Mouse (Mus musculus) midbrain, embryonic 13.5 days (tissue): ENCODE measurements around the gene Cks1b. TPM values are rescaled to one million over a fixed set of nuclear protein-coding genes. Genes with fewer than 3 reads are reported as not detected.

Source experiments
- ATAC-seq: fragments of 200-750 bp; cut with Nextera tagmentation; 2 replicates; pipeline ENCODE4 v1.8.0; 2017; ENCODE audit warnings: mild to moderate bottlenecking, moderate TSS enrichment, moderate library complexity
- H3K27ac ChIP-seq: fragments of 300-500 bp; sonication (generic); 2 replicates; pipeline ENCODE4 v1.5.1; 2015; ENCODE audit warnings: inconsistent platforms, mild to moderate bottlenecking, moderate library complexity
- H3K27me3 ChIP-seq: fragments of 300-500 bp; sonication (generic); 2 replicates; pipeline ENCODE4 v1.6.1; 2015; ENCODE audit warnings: mild to moderate bottlenecking, inconsistent platforms
- H3K36me3 ChIP-seq: fragments of 300-500 bp; sonication (generic); 2 replicates; pipeline ENCODE4 v1.6.1; 2015; ENCODE audit warnings: mild to moderate bottlenecking, inconsistent platforms
- H3K4me1 ChIP-seq: fragments of 300-500 bp; sonication (generic); replicated peaks from 2 replicates; pipeline ENCODE4 v1.6.1; 2015; ENCODE audit warnings: inconsistent platforms
- H3K4me2 ChIP-seq: fragments of 300-500 bp; sonication (generic); replicated peaks from 2 replicates; pipeline ENCODE4 v1.6.1; 2015; ENCODE audit warnings: moderate library complexity, mild to moderate bottlenecking, inconsistent platforms
- H3K4me3 ChIP-seq: fragments of 300-500 bp; sonication (generic); replicated peaks from 2 replicates; pipeline ENCODE4 v1.5.1; 2015; ENCODE audit warnings: mild to moderate bottlenecking, inconsistent platforms
- H3K9ac ChIP-seq: fragments of 300-500 bp; sonication (generic); replicated peaks from 2 replicates; pipeline ENCODE4 v1.6.1; 2015; ENCODE audit warnings: mild to moderate bottlenecking, inconsistent platforms
- H3K9me3 ChIP-seq: fragments of 300-500 bp; sonication (generic); 2 replicates; pipeline ENCODE4 v1.6.1; 2016; ENCODE audit warnings: mild to moderate bottlenecking, inconsistent platforms
- WGBS: fragments of 180-500 bp; shearing (Covaris S2); methylation state at CpG from one replicate; pipeline ENCODE4 v1.1.7; 2015; 5-methylcytosine and 5-hydroxymethylcytosine counted together
- polyA plus RNA-seq: library from polyadenylated mRNA; unstranded; fragments of >200 nt; fragmentation: Nextera tagmentation; extraction: Ambion mirVana; gene quantifications from 2 replicates; pipeline ENCODE4 v1.2.1, GENCODE M21; 2015

Cks1b gene
- polyA plus RNA-seq, 1 experiment from 2014 or later: 176 TPM

DNA sequence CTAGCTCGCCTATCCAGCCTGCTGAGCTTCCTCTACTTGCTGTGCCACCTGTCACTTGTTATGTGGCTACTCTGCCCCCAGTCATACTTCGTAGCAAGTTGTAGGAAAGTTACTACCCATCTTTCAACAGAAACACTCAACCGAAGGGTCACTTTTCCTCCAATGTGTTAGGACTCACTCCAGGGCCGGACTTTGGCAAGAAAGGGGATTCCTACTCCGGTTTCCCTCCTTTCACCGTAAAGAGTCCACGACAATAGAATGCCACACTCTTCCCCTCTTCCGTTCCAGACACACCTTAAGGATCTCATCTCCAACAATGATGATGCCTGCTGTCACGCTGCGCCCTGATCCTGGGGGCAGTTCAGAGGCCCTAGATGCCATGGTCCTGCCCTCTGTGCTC is 7.3 kb downstream of the Cks1b start:
- peak overlapping the region; percentile 60 for H3K9ac ChIP-seq
- no peak for ATAC-seq
- WGBS: 79% methylated on average over 10 of the region's 10 CpGs
- H3K9me3 ChIP-seq: no peaks in the 10 kb centered on the region
- H3K36me3 ChIP-seq: peaks cover 41% of the 10 kb centered on the region
- peak overlapping the region; percentile 52 for H3K4me3 ChIP-seq
- peak overlapping the region; percentile 69 for H3K4me2 ChIP-seq
- no peaks in the 10 kb centered on the region for H3K27me3 ChIP-seq
- peaks cover 13% of the 10 kb centered on the region for H3K4me1 ChIP-seq
- peak overlapping the region; percentile 67 for H3K27ac ChIP-seq

DNA sequence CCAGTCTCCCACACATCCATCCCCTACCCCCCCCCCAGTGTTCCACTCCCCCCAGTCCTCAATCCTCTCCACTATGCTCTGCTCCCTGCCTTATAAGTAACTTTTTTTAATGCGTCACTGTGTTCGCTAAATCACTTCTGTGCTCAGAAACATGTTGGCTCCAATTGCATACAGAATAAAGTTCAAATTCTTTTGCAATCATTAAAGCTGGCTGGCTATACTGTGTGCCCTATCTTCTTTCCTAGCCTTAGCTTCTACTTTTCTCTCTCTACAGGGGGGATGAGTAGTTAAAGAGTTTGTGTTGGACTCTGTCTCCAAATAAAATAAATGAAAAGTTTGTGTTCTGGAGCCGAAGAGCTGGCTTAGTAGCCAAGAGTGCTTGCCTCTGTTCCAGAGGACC is 8.5 kb downstream of the Cks1b start:
- H3K9ac ChIP-seq: no peak overlapping the region
- peaks cover 13% of the 10 kb centered on the region for H3K4me1 ChIP-seq
- no peak overlapping the region for H3K27ac ChIP-seq
- H3K9me3 ChIP-seq: no peaks in the 10 kb centered on the region
- WGBS: 94% methylated on average over 3 of the region's 3 CpGs
- H3K4me2 ChIP-seq: no peak overlapping the region
- no peak for ATAC-seq
- H3K27me3 ChIP-seq: no peaks in the 10 kb centered on the region
- peaks cover 41% of the 10 kb centered on the region for H3K36me3 ChIP-seq
- H3K4me3 ChIP-seq: no peak overlapping the region

- 62% methylated on average over 16 of the region's 16 CpGs for WGBS
Observed at GRCm38 (mm10) chr3:89408448-89408847, 9.7 kb downstream of the Cks1b start.

GRCm38 (mm10) chr3:89406887-89407286 is 11.3 kb downstream of the Cks1b start:
- Histone ChIP-seq H3K9me3 (no peaks in the 10 kb centered on the region), H3K36me3 (peaks cover 57% of the 10 kb centered on the region), H3K4me1 (peaks cover 8% of the 10 kb centered on the region), H3K4me3 (no peak overlapping the region), H3K27ac (no peak overlapping the region), H3K4me2 (no peak overlapping the region), H3K9ac (no peak overlapping the region), H3K27me3 (no peaks in the 10 kb centered on the region)
- WGBS: 91% methylated on average over 6 of the region's 6 CpGs
- no peak for ATAC-seq

More at GRCm38 (mm10) chr3:89408448-89408847, 9.7 kb downstream of the Cks1b start:
- no peaks in the 10 kb centered on the region for H3K9me3 ChIP-seq
- no peaks in the 10 kb centered on the region for H3K27me3 ChIP-seq
- peaks cover 42% of the 10 kb centered on the region for H3K36me3 ChIP-seq
- H3K4me1 ChIP-seq: peaks cover 13% of the 10 kb centered on the region
- H3K4me2 ChIP-seq: no peak overlapping the region
- no peak overlapping the region for H3K4me3 ChIP-seq
- no peak for ATAC-seq
- no peak overlapping the region for H3K9ac ChIP-seq
- no peak overlapping the region for H3K27ac ChIP-seq

GRCm38 (mm10) chr3:89402693-89403092 is 15.5 kb downstream of the Cks1b start, which contains the start of gene Lenep:
Gene Lenep (minus strand): TSS chr3:89402793.
- Histone ChIP-seq H3K9ac (no peak within 1 kb of the TSS), H3K27ac (no peak within 1 kb of the TSS), H3K9me3 (no peaks in the 10 kb centered on the region), H3K4me1 (no peaks in the 10 kb centered on the region), H3K4me3 (no peak within 1 kb of the TSS), H3K4me2 (no peak within 1 kb of the TSS), H3K36me3 (peaks cover 61% of the 10 kb centered on the region), H3K27me3 (no peaks in the 10 kb centered on the region)
- 75% methylated on average over 5 of the region's 5 CpGs for WGBS
- no peak for ATAC-seq

DNA sequence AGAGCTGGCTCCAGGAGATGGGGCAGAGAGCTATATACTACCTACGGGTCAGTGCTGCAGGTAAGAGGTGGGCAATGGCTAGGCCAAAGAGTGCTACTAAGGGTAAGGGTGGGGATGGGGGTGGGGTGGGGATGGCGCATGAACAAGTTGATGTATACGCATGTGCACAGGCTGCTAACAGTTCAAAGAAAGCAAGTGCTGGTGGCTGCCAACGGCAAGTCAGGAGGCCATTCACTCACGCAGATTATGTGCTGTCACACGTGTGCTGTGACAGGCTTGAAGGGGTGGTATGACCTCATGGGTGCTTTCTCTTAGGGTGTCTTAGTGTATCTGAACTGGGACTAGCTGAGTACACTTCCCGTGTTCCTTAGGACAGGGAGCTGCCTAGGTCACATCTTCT is 16.9 kb downstream of the Cks1b start:
- no peak overlapping the region for H3K4me2 ChIP-seq
- no peak for ATAC-seq
- H3K36me3 ChIP-seq: peaks cover 52% of the 10 kb centered on the region
- peaks cover 2% of the 10 kb centered on the region for H3K4me1 ChIP-seq
- no peak overlapping the region for H3K4me3 ChIP-seq
- no peak overlapping the region for H3K27ac ChIP-seq
- H3K9me3 ChIP-seq: no peaks in the 10 kb centered on the region
- no peak overlapping the region for H3K9ac ChIP-seq
- 93% methylated on average over 7 of the region's 7 CpGs for WGBS
- peaks cover under 1% of the 10 kb centered on the region; the same call in 1 of the 2 replicates for H3K27me3 ChIP-seq

DNA sequence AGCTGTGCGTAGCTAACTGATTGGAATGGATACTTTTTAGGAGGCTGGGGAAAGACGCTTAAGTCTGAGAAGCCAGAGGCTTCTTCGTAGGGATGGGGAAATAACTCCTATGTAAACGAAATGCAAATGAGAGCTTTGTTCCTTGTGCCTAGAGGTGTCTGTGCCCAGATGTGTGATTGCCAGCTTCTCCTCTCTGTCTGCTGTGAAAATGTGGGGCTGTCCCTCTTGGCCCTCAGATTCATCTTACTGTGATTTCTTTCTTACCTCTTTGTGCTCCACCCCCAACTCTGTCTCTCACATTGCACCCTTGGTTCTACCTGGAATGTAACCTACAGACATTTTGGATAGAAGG is 21.6 kb downstream of the Cks1b start:
- Histone ChIP-seq H3K9ac (no peak overlapping the region), H3K27ac (no peak overlapping the region), H3K4me1 (peaks cover 43% of the 10 kb centered on the region), H3K4me3 (peak overlapping the region; percentile 40), H3K4me2 (peak overlapping the region; percentile 97), H3K9me3 (no peaks in the 10 kb centered on the region), H3K36me3 (peaks cover 12% of the 10 kb centered on the region), H3K27me3 (peaks cover 27% of the 10 kb centered on the region)
- no peak for ATAC-seq
- under 1% methylated on average over 4 of the region's 4 CpGs for WGBS

- under 1% methylated on average over 44 of the region's 44 CpGs for WGBS
Observed at GRCm38 (mm10) chr3:89395806-89396653, 22.2 kb downstream of the Cks1b start.

GRCm38 (mm10) chr3:89395419-89395805 is 22.8 kb downstream of the Cks1b start:
- H3K27me3 ChIP-seq: peaks cover 30% of the 10 kb centered on the region
- peaks cover 55% of the 10 kb centered on the region for H3K4me1 ChIP-seq
- no peak for ATAC-seq

More at GRCm38 (mm10) chr3:89395806-89396653, 22.2 kb downstream of the Cks1b start:
- H3K27ac ChIP-seq: no peak overlapping the region
- no peak for ATAC-seq
- H3K9ac ChIP-seq: peak overlapping the region; percentile 37; the same call in 1 of the 2 replicates
- peak overlapping the region; percentile 40 for H3K4me3 ChIP-seq
- H3K36me3 ChIP-seq: peaks cover 6% of the 10 kb centered on the region
- H3K4me2 ChIP-seq: peak overlapping the region; percentile 97
- H3K9me3 ChIP-seq: no peaks in the 10 kb centered on the region
- peaks cover 27% of the 10 kb centered on the region for H3K27me3 ChIP-seq
- peaks cover 49% of the 10 kb centered on the region for H3K4me1 ChIP-seq

DNA sequence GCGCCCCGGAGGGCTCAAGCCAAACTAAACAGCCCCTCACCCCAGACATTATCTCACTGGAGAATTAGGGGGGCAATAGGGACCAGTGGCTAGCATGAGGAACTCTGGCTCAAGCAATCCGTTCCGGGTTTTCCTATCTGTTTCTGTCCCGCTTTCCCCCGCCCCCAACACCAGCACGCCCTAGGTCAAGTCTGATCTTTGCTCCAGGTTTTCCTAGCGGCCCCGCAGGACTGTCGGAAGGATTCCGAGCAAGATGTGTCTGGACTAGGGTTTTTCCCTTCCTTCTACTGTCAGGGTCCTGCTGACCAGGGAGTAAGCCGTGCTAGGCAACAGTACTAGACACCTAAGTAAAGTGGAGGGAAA is 23.3 kb downstream of the Cks1b start:
- H3K4me1 ChIP-seq: peaks cover 56% of the 10 kb centered on the region
- under 1% methylated on average over 12 of the region's 12 CpGs for WGBS
- H3K4me3 ChIP-seq: peak overlapping the region; percentile 52
- peaks cover 2% of the 10 kb centered on the region; the same call in 1 of the 2 replicates for H3K36me3 ChIP-seq
- H3K9me3 ChIP-seq: no peaks in the 10 kb centered on the region
- no peak overlapping the region for H3K27ac ChIP-seq
- peak overlapping the region; percentile 97 for H3K4me2 ChIP-seq
- no peak overlapping the region for H3K9ac ChIP-seq
- ATAC-seq: no peak
- H3K27me3 ChIP-seq: peaks cover 30% of the 10 kb centered on the region

More at GRCm38 (mm10) chr3:89395419-89395805, 22.8 kb downstream of the Cks1b start:
- Histone ChIP-seq H3K36me3 (peaks cover 5% of the 10 kb centered on the region), H3K4me2 (peak overlapping the region; percentile 97), H3K9me3 (no peaks in the 10 kb centered on the region), H3K27ac (no peak overlapping the region), H3K4me3 (peak overlapping the region; percentile 52), H3K9ac (0 out of 2 replicates have a peak overlapping the region, but pooled peaks have one; percentile 36)
- WGBS: 4% methylated on average over 10 of the region's 10 CpGs

DNA sequence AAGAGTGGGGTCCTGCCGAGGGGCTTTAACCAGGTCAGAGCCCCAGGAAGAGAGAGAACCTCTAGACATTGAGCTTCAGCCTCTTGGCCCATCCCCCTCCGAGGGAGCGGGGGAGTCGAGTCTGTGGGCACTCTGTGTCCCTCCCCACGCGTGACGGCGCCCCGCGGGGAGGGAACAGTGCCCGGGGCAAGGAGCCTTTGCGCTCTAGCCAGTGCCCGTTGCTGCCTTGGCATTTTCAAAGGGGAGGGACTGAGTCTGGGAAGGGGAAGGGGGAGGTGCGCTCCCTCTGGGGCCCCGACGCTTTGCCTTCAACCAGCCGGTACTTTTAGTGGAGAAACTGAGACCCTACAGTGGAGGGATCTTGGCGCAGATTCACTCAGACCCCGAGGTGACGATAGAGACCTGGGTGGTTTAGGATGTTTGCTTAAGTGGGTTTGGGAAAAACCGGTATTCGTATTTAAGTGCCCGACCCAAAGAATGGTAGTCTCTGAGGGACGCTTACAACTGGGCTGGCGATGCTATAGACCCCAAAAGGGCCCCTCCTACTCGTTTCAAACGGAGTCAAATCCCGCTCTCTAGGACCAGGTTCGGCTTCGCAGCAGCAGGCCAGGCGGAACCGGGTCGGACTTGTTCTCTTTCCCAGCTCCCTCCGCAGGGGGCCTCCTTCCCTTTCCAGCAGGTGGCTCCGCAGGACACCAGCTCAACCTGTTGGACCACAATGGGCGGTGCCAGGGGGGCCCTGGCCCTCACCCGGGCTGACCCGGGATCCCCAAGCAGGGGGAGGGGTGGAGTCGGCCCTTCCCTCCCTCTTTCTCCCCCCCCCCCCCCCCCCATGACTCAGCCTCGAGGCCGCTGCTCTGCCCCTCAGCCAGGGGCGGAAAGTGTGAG is 23.9 kb downstream of the Cks1b start, which contains the start of gene Zbtb7b:
Gene Zbtb7b, minus strand, starts transcription at position 771 of the 888 bp plus-strand sequence.
- Histone ChIP-seq H3K9ac (peak within 1 kb of the TSS; percentile 61), H3K27me3 (peaks cover 30% of the 10 kb centered on the region), H3K4me1 (peaks cover 56% of the 10 kb centered on the region), H3K27ac (peak within 1 kb of the TSS; percentile 54), H3K4me2 (peak within 1 kb of the TSS; percentile 97), H3K9me3 (no peaks in the 10 kb centered on the region), H3K36me3 (no peaks in the 10 kb centered on the region), H3K4me3 (peak within 1 kb of the TSS; percentile 52)
- peak; percentile 55 for ATAC-seq
- under 1% methylated on average over 41 of the region's 42 CpGs for WGBS

- no peaks in the 10 kb centered on the region for H3K36me3 ChIP-seq
- WGBS: under 1% methylated on average over 15 of the region's 15 CpGs
- H3K4me2 ChIP-seq: peak overlapping the region; percentile 97
- peak overlapping the region; percentile 52 for H3K4me3 ChIP-seq
- H3K4me1 ChIP-seq: peaks cover 56% of the 10 kb centered on the region
- H3K9ac ChIP-seq: peak overlapping the region; percentile 61
- H3K27me3 ChIP-seq: peaks cover 30% of the 10 kb centered on the region
- no peaks in the 10 kb centered on the region for H3K9me3 ChIP-seq
- peak; percentile 94 for ATAC-seq
- peak overlapping the region; percentile 54 for H3K27ac ChIP-seq
Observed at GRCm38 (mm10) chr3:89393605-89394004, 24.6 kb downstream of the Cks1b start.
